Mouse (Mus musculus): Measurements from ENCODE around the gene Dlgap1.

The Dlgap1 gene

GRCm38 (mm10) chr17:70864117-70864516 is 895.2 kb downstream of the Dlgap1 start:
- DNase-seq (ENCODE audit: low read depth, low spot score) = no peak

DNA sequence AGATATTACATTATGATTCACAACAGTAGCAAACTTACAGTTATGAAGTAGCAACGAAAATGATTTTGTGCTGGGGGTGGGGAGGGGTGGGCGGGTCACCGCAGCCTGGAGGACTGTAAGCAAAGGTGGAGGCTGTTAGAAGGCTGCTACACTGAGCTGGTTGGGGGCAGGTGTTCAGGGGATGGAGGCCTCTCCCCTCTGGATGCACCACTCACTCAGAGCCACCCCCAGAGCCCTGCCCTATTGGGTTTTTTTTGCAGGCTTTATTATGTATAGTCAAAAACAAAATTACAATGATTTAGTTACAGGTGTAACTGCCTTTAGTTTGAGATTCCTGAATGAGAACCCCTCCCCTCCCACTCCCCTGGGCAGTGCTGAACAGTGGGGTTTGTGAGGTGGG is 895.8 kb downstream of the Dlgap1 start:
- no peak for DNase-seq (ENCODE audit: low read depth, low spot score)

GRCm38 (mm10) chr17:70865060-70865604 is 896.3 kb downstream of the Dlgap1 start:
- no peak for DNase-seq (ENCODE audit: low read depth, low spot score)

DNA sequence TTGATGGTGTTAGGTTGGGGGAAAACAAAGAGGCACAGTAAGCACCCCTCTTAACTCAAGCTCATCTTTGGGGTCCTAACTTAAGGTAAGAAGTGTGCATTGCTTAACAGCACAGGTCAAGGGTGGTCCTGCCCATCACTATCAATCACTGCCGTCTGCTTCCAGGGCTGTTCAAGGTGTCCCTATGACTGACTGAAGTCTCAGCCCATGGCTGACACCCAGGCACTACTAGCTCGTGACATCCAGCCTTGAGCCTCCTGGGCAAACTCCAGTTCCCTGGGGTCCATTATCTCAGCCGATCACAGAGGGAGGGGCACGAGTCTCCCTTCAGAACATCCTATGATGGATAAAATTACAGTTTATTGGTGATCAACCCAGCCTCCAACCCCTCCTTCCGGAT is 897.2 kb downstream of the Dlgap1 start:
- no peak for DNase-seq (ENCODE audit: low read depth, low spot score)

DNA sequence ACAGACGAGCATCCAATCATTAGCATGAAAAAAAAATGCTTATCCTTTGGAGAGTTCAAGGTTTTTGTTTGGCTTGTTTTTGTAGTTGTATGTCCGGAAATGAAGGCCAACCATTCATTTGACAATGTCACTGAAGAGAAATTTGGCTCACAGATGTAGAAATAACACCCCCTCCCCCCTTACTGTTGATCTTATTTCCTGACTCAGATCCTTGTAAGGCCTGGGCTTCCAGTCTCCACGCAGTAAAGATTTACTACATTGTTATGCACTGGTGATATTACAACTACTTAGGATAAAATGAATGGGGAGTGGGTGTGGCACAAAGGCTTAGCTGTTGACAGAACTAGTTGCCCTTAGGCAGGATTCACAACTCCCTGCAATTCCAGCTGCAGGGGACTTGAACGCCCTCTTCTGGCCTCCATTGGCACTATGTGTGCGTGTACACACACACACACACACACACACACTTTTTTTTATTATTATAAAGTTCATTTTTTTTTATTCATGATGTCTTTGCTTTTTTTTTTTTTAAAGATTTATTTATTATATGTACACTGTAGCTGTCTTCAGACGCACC is 897.8 kb downstream of the Dlgap1 start:
- no peak for DNase-seq (ENCODE audit: low read depth, low spot score)

DNA sequence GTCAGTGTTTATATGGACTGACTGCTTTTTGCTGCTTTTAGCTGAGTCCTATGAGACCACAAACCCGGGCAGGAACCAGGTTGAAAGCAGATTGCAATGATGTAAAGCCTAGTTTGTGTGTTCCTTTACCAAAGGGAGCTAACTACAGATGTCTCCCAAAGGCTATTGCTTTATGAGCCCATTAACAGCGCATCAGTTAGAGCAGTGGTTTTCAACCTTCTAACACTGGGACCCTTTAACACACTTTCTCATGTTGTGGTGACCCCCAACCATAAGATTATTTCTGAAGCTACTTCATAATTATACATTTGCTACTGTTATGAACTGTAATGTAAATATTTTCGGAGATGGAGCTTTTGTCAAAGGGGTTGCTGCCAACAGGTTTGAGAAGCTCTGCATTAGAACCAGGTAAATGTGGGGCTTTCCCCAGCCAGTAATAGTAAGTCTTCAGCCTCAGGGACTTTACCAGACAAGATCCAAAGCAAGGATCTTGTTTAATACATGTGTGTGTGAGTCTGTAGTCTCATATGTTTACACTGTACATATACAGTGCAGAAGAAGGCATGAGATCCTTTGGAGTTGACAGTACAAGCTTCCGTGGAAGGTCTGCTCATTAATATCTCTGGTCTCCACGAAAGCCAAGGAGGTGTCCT is 899.8 kb downstream of the Dlgap1 start:
- no peak for DNase-seq (ENCODE audit: low read depth, low spot score)

- DNase-seq (ENCODE audit: low read depth, low spot score) = no peak
Measured at GRCm38 (mm10) chr17:70870581-70870980, 901.7 kb downstream of the Dlgap1 start.
